Mouse (Mus musculus): ENCODE measurements at regions not wholly inside any gene's neighbourhood (a gene's known extent, or its start where the extent isn't known, plus 50 kb on each side); places are given as distances from the start of the nearest gene placed in this dataset.

DNA sequence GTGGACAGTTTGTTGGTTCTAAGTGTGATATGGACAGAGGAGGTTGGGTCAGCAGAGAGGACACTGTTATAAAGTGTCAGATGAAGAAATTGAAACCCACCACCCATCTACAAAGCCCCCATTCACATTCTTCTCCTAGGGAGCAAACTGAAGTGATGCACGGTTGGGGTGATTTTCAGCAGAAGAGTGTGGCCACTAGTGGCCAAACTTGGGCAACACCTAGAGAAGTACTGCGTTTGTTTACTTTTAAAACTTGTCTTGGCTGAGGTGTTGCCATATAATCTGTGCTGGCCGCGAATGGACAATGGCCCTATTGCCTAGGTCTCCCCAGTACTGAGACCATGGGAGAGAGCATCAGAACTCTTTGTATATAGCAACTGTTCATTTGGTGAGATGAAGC, 150.8 kb upstream of the Cox10 start:
- DNase-seq (ENCODE audit: extremely low spot score): no peak

DNA sequence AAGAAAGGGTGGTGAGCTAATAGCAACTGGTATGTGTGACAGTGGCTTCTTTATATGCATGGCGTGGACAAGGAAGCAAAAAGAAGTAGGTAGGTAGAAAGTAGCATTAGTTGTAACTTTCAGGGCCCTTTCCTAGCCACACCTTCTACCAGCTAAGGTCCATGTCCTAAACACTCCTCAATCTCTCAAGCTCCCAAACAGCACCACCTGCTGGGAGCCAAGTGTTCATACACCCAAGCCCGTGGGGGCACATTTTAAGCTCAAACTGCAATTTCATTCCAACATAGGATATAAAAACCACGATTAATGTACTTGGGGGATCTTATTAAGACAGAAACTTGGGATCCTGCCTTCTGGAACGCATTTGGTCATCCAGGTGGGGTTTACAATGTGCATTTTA, 141.6 kb upstream of the Cox10 start:
- DNase-seq (ENCODE audit: extremely low spot score): no peak

- no peak for DNase-seq (ENCODE audit: extremely low spot score)
Observed at GRCm38 (mm10) chr11:64217181-64217580, 137.9 kb upstream of the Cox10 start.

GRCm38 (mm10) chr11:64210916-64211315, 131.6 kb upstream of the Cox10 start:
- no peak for DNase-seq (ENCODE audit: extremely low spot score)

DNA sequence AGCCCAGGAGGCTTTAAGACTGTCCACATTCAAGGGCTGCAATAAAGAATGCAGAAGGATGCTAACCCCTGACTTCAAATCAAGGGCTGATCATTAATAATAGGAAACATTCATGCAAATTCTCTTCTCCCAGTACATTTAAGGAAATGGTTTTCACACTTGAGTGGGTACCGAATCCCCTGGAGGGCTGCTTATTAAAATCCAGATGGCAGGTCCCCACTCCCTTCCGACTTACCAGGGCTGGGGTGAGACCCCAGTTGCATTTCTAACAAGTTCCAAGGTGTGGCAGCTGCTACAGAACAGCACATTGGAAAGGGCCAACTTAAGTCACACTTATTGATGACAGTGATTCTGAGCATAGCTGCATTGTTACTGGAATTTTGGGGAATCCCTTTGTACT, 129.0 kb upstream of the Cox10 start:
- DNase-seq (ENCODE audit: extremely low spot score): no peak

GRCm38 (mm10) chr11:64207358-64207864, 128.1 kb upstream of the Cox10 start:
- DNase-seq (ENCODE audit: extremely low spot score): no peak

- no peak for DNase-seq (ENCODE audit: extremely low spot score)
Observed at GRCm38 (mm10) chr11:64206155-64206554, 126.9 kb upstream of the Cox10 start.

GRCm38 (mm10) chr11:64205069-64205468, 125.8 kb upstream of the Cox10 start:
- no peak for DNase-seq (ENCODE audit: extremely low spot score)

- no peak for DNase-seq (ENCODE audit: extremely low spot score)
Observed at GRCm38 (mm10) chr11:64204305-64204704, 125.0 kb upstream of the Cox10 start.

- no peak for DNase-seq (ENCODE audit: extremely low spot score)
Observed at GRCm38 (mm10) chr11:64200874-64201273, 121.6 kb upstream of the Cox10 start.

DNA sequence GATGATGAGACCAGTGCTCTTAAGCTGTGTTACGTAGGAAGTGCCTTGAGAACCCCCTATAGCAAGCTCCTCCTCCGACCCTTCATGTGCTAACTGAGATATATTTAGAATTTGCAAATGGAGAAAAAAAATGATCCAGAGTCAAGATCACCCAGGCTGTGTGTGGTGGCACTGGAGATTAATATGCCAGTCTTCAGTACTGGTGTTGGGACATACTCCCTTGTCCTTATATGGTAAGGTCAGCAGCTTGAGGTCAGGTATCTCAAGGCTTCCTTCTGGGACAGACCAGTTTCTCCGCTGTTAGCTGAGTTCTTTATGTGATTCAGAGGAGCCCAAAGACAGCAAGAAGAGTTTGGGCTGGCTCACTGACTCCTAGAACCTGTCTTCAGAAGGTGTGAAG, 116.0 kb upstream of the Cox10 start:
- no peak for DNase-seq (ENCODE audit: extremely low spot score)

- no peak for DNase-seq (ENCODE audit: extremely low spot score)
Observed at GRCm38 (mm10) chr11:64188701-64189100, 109.4 kb upstream of the Cox10 start.

DNA sequence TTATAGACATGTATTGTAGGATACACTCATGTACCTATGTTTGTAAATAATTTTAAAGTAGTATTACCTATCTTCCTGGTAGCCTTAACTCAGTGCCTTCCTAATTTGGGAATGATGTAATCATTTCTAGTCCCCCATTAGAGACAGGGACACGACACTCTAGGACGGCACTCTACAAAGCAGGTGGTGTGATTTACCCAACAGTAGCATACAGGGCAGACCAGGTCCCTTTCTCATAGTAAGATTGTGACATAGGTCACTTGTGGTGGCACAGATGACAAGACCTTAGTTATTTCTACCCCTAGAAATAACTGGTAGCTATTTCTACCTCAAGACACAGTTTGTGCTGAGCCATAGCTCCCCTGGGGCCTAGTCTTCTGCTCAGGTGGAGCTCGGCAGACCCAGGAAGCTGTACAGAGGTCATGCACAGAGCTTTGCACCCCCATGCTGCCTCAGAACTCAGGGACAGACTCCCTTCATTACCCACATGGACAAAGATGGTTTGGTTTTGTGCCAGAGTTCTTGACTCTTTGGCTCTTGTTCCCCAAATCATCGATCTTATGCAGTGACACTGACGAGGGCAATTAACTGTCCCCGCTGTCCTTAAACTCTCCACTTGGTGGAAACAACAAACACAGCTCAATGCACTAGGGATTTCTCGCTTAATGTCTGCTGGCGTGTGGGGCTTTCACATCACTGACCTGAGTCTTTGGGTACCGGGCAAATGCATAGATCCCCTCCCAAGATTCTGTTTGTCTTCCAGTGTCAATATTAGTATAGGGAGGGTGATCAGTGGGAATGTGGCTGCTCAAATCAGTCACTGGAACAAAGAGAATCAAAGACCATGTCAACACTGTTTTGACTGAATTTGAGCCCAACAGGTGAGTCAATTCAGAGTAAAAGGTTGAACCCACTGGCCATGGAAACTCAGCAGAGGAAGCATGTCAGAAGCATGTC, 108.5 kb upstream of the Cox10 start:
- no peak for DNase-seq (ENCODE audit: extremely low spot score)

DNA sequence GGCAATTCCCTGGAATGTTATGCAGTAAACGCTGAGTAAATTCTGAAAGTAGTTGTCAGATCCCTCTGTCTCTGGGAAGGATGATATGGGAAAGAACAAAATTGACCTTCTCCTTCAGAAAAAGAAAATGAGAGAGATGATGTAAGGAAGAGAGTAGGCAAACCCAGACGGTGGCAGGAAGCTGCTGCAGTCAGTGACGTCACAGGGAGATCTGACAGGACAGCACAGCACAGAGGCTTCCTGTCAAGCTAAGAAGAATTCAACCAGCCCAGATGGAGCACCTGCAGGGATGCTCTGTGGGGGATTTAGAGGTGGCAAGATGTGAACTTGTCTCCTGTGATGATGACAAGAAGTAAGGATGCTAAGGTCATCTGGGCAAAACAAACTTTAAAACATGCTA, 107.7 kb upstream of the Cox10 start:
- no peak for DNase-seq (ENCODE audit: extremely low spot score)

DNA sequence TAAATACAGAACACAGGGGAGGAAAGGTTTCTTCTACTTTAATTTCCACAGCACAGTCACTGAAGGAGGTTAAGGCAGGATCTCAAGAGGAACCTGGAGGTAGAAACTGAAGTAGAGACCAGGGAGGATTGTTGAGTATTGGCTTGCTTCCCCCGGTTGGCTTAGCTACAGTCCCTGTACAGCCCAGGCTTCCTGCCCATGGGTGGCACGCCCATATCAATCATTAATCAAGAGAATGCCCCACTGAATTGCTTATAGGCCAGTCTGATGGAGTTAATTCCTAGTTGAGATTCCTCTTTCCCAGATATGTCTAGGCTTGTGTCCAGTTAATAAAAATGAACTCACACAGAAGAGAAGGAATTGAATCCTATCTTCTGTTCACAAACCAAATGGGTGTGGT, 107.3 kb upstream of the Cox10 start:
- no peak for DNase-seq (ENCODE audit: extremely low spot score)

- DNase-seq (ENCODE audit: extremely low spot score): no peak
Observed at GRCm38 (mm10) chr11:64180036-64180435, 100.8 kb upstream of the Cox10 start.

GRCm38 (mm10) chr11:64173421-64174062, 94.3 kb upstream of the Cox10 start:
- no peak for DNase-seq (ENCODE audit: extremely low spot score)

DNA sequence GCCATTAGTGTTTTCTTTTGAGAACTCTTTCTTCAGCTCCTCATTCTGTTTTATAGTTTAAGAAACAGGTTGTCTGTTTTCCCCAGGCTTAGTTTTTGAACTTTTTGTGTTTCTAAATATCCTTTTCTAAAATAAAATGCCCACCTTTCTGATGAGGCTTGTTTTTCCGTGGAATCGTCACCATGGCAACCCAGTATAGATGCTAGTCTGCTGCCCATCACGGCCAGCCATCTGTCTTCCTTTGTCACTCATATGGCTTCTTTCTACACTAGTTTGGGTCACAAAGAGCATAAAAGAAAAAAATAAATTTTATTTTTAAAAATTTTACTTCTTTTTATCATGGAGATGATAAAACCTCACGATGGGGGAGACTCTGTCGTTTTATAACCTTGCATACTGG, 93.7 kb upstream of the Cox10 start:
- DNase-seq (ENCODE audit: extremely low spot score): no peak

GRCm38 (mm10) chr11:64168626-64169025, 89.4 kb upstream of the Cox10 start:
- DNase-seq (ENCODE audit: extremely low spot score): no peak

DNA sequence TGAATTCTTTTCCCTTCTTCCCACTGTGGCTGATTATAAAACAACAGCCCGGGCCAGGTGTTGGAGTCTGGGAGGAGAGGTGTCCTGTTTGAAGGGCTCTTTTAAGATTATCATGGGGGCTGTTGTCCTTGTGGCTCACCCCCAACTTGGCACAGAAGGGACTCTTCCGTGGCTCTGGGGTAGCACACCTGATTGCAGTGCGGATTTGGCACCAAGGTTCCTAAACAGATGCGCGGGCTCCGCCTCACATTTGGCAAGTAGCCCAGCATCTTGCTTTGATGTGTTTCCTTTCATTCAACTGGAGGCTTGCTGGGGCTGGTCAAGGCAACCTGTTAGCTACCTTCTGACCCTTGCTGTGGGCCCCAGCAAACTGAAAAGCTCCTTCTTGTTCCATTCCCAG, 85.5 kb upstream of the Cox10 start:
- no peak for DNase-seq (ENCODE audit: extremely low spot score)

DNA sequence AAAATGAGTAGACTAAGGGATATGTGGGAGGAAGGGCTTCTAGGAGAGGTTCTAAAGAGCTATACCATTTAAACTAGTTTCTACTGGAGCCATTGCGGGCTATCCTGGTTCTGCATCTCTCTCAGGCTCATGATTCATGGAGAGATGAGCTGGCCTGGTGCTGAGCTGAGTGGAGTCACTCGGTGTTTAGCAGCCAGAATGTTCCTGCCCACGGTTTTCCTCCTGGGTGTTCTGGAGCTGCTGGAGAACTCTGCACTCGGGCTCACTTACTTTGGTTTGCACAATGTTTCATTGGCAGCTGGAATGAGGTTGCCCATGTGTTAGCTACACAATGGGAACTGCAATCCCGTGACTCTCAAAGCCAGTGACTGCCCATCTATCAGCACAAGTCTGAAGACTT, 79.0 kb upstream of the Cox10 start:
- DNase-seq (ENCODE audit: extremely low spot score): no peak

DNA sequence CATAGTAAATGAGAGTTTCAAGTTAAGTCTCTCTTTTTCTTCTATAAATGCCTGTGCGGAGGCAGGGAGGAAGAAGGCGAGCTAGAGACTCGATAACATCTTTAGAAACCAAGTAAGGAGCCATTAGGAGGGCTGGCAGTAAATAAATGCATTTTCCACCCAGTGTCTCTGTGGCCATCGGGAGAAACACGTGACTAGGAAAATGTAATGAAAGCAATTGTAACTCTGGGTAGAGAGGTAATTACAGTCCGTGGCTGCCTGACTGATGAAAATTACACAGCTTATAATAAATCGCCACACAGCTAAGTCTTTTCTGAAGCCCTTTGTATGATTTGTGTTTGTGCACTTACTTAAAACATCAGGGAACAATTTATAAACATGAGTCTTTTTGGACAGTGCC, 77.4 kb upstream of the Cox10 start:
- DNase-seq (ENCODE audit: extremely low spot score): no peak

GRCm38 (mm10) chr11:64139483-64139882, 60.2 kb upstream of the Cox10 start:
- DNase-seq (ENCODE audit: extremely low spot score): no peak

All from embryo, embryonic 9.5 days (tissue).